In genomic region chr17:75705357-75705756, GRCm38 (mm10) we compare ENCODE assay signal across 33 mouse cellular contexts.
"Had no signal": no experiment of that assay in that cellular context is flagged by ENCODE, and none has a peak within 500 bp of the region (broad histone marks: within the 10 kb centered on the region; RNA-seq: fewer than 3 reads in every experiment).

No protein-coding gene starts in this region.

- H3K4me1 ChIP-seq: limb, embryonic 12.5 days; limb, embryonic 13.5 days; limb, embryonic 15.5 days; liver, embryonic 12.5 days; liver, embryonic 13.5 days; liver, embryonic 15.5 days; lung, embryonic 15.5 days; megakaryocyte, embryonic 14.5 days; midbrain, embryonic 10.5 days; midbrain, embryonic 12.5 days; midbrain, embryonic 13.5 days; midbrain, embryonic 15.5 days; neural tube, embryonic 12.5 days had no signal

- H3K4me2 ChIP-seq: limb, embryonic 12.5 days; limb, embryonic 13.5 days; limb, embryonic 15.5 days; liver, embryonic 11.5 days; liver, embryonic 12.5 days; liver, embryonic 13.5 days; liver, embryonic 15.5 days; lung, embryonic 14.5 days; lung, embryonic 15.5 days; midbrain, embryonic 11.5 days; midbrain, embryonic 12.5 days; midbrain, embryonic 13.5 days; midbrain, embryonic 15.5 days; neural tube, embryonic 12.5 days; neural tube, embryonic 13.5 days had no signal

- H3K9ac ChIP-seq: limb, embryonic 12.5 days; limb, embryonic 13.5 days; limb, embryonic 15.5 days; liver, embryonic 12.5 days; liver, embryonic 13.5 days; liver, embryonic 14.5 days; liver, embryonic 15.5 days; liver, postnatal 0 days; lung, embryonic 14.5 days; lung, embryonic 15.5 days; midbrain, embryonic 12.5 days; midbrain, embryonic 13.5 days; midbrain, embryonic 15.5 days; neural tube, embryonic 12.5 days; neural tube, embryonic 13.5 days had no signal

- DNase-seq: left cerebral cortex, postnatal 4 days; liver; liver, embryonic 13.5 days; liver, postnatal 0 days; lung, adult 18-20 months; lung, adult 2 months; lung, embryonic 14.5 days; lung, postnatal 10 days; lung, postnatal 14 days; lung, postnatal 36 days; lung, postnatal 4 days; midbrain, embryonic 14.5 days had no signal

- H3K4me3 ChIP-seq: limb, embryonic 10.5 days; limb, embryonic 12.5 days; limb, embryonic 13.5 days; limb, embryonic 15.5 days; liver, embryonic 12.5 days; liver, embryonic 13.5 days; liver, embryonic 15.5 days; lung, embryonic 15.5 days; megakaryocyte, embryonic 14.5 days; midbrain, embryonic 10.5 days; midbrain, embryonic 12.5 days; midbrain, embryonic 13.5 days; midbrain, embryonic 15.5 days; myocyte; neural tube, embryonic 12.5 days; neural tube, embryonic 13.5 days had no signal

- H3K9me3 ChIP-seq: limb, embryonic 10.5 days; limb, embryonic 12.5 days; limb, embryonic 13.5 days; limb, embryonic 15.5 days; liver, embryonic 12.5 days; liver, embryonic 13.5 days; liver, embryonic 15.5 days; lung, embryonic 15.5 days; midbrain, embryonic 10.5 days; midbrain, embryonic 12.5 days; midbrain, embryonic 13.5 days; midbrain, embryonic 15.5 days; neural tube, embryonic 12.5 days; neural tube, embryonic 13.5 days had no signal

- H3K27ac ChIP-seq: limb, embryonic 10.5 days; limb, embryonic 12.5 days; limb, embryonic 13.5 days; limb, embryonic 15.5 days; liver, embryonic 12.5 days; liver, embryonic 13.5 days; liver, embryonic 14.5 days; liver, embryonic 15.5 days; lung, embryonic 15.5 days; macrophage; midbrain, embryonic 10.5 days; midbrain, embryonic 12.5 days; midbrain, embryonic 13.5 days; midbrain, embryonic 15.5 days; neural tube, embryonic 12.5 days; neural tube, embryonic 13.5 days had no signal

- H3K36me3 ChIP-seq: limb, embryonic 10.5 days; limb, embryonic 12.5 days; limb, embryonic 13.5 days; limb, embryonic 15.5 days; liver, embryonic 12.5 days; liver, embryonic 13.5 days; liver, embryonic 15.5 days; lung, embryonic 15.5 days; midbrain, embryonic 10.5 days; midbrain, embryonic 12.5 days; midbrain, embryonic 13.5 days; midbrain, embryonic 15.5 days; neural tube, embryonic 12.5 days; neural tube, embryonic 13.5 days had no signal

- H3K27me3 ChIP-seq: limb, embryonic 12.5 days; limb, embryonic 13.5 days; limb, embryonic 15.5 days; liver, embryonic 12.5 days; liver, embryonic 13.5 days; liver, embryonic 15.5 days; lung, embryonic 15.5 days; megakaryocyte, embryonic 14.5 days; midbrain, embryonic 12.5 days; midbrain, embryonic 13.5 days; midbrain, embryonic 15.5 days; neural tube, embryonic 12.5 days; neural tube, embryonic 13.5 days had no signal

- ATAC-seq: liver, embryonic 12.5 days; liver, postnatal 0 days; lung, postnatal 0 days; midbrain, embryonic 13.5 days; midbrain, embryonic 15.5 days; midbrain, embryonic 16.5 days had no signal
